Mouse (Mus musculus): ENCODE results near the gene Lnpep. TPM values are rescaled to one million over a fixed set of nuclear protein-coding genes. Genes with fewer than 3 reads are reported as not detected.
"Not testable (repeated sequence)": the region's sequence is repeated elsewhere in the genome, so short reads cannot be mapped to it uniquely, and the experiment has no call there.

Gene Lnpep
- total RNA-seq, 2 experiments from 2014 or later: 177 to 190 TPM

DNA sequence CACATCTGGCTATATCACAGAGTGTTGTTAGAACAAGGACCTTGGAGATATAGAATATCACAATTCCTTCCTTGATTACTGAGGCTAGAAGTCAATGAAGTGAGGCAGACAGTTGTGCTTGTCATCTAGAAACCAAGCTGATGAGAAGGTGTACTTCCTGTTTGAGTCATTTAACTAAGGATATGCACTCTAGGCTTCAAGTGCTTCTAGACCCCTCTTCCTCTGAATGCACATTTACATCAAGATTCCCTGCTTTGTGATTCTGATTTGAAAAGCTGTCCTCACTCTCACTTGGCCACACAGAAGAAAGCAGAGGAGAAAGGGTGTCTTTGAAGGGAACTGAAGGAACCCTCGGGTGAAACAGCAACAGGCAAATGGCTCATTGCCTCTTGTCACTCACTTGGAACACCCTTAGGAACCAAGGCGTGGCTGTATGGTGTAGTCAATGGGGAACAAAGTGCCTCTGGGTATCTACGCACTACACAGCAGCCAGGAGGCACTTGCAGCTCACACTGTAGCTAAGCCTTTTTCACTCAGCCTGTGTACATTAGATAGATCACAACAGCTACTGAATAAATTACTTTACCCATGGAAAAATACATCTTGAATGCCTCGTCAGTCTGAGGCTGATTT is 108.3 kb downstream of the Lnpep start:
- intact Hi-C loops (cut with DNase I): no loop called here
- no peak for DNase-seq

DNA sequence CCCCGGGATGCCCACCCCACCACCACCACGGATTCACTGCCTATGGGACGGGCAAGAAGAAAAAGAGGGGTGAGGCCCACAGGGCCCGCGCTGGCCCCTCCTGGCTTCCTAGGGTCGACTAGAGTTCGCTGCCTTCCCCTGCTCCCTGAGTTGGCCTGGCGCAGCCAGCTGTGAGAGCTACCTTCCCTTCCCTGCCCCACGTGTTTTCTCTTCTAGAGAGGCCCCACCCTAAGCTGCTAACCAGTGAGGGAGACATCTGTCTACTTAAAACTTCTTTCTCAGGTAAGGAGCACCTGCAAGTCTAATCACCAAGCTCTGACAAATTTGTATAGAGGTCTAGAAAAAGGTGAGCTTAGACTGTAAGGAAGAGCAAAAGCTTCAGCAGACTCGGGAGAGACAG is 118.2 kb downstream of the Lnpep start:
- intact Hi-C loops (cut with DNase I): no loop called here
- no peak for DNase-seq

DNA sequence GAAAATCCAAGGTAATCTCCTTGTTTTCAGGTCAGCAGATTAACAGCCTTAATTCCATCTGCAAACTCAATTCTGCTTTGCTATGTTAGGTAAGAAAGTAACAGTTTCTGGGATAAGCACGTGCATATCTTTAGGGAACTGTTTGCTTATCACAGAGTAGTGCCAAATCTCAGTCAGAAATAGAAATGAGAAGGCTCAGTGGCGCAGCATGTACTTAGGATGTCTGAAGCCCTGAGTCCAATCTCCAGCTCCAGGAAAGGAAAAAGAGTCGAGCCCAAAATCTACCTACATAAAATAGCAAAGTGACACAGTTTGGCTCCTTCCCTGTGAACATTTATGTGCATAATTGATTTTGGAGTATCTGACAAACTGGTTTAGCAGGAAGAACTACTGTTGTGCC is 125.6 kb downstream of the Lnpep start:
- intact Hi-C loops (cut with DNase I): no loop called here

DNA sequence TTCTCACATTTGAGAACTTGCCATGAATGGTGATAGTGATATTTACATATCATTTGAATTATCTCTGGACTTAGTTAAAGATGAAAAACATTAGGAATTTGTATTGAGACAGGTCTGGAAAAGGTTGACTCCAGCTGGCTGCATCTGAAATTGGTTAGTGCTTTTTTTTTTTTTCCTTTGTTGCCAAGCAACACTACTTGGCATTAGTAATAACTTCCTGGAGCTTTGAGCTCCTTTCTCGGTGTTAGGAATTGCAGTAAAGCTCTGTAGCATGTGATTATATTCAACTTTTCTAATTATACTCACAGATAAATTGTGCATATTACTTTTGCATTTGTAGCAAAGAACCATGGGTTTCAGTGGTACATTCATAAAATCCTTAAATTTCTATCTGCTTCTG is 126.0 kb downstream of the Lnpep start:
- DNase-seq: no peak
- intact Hi-C loops (cut with DNase I): no loop called here

More for the DNA sequence above, 125.6 kb downstream of the Lnpep start:
- DNase-seq: no peak

DNA sequence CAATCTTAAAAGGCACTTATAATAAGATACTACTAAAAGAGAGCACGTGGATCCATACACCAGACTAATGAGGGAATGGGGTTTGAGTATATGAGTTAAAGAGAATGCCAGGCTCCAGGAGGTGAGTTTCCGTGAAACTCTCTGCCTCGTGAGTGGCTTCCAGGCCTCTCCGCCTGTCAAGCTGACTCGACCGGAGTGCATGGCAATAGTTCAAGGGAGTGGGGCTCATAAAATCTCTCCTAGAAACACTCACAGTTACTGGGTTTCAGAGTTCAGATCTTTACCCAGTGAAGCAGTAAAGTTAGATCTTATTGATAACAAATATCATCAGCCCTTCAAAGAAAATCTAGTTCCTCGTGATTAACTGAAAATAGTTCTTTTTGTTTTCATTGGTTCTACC is 128.1 kb downstream of the Lnpep start:
- intact Hi-C loops (cut with DNase I): no loop called here
- no peak for DNase-seq

DNA sequence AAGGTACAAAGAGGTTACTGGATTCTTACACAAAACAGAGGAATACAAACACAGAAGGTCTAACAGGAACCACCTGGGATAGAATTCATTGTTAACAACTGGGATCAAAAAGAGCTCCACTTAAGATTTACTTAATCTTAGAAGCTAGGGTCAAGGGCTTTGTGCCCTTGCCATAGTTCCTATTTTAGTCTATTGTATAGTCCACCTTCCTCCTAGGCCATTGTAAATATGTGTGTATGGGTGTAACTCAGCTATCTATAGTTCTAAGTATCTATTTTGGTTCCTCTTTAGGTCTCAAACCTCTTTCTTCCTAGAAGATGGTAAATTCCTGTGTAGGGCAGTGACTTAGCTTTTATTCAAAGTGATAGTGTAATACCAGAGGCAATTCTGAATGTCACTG is 128.6 kb downstream of the Lnpep start:
- DNase-seq; intact Hi-C loops (cut with DNase I): not testable (repeated sequence)

DNA sequence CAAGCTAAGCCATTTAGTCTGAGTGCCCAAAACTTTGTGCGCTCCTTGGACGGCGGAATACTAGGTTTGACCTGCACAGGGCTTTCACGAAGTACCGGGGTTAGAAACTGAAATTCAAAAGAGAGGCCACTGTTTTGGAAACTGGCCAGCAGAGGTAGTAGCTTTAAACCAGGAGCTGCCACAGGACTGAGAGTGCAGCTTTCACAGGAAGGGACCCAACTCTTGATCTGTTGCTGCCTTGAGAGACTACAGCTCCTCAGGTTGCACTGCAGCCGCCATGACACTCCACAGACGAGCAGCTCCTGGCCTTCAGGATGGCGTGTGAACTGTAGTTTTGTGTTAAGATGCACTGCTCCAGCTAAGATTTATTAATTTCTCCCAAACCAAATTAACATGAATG is 132.7 kb downstream of the Lnpep start:
- DNase-seq: no peak
- intact Hi-C loops (cut with DNase I): no loop called here

DNA sequence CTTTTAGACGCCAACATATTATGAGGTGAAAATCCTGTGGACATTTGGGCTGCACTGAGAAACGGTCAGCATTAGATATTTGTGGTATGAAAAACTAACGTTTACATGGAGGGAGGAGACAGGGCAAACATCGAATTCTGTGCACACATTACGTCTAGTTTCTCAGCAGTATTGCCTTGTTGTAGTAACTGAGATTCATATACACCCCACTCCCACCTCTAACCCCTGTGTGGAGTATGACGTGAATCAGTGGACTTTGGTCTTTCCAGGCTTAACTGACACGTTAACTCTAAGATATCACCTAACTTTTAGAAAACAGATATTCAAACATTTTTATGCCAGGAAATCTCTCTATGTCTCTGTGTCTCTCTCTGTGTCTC is 133.2 kb downstream of the Lnpep start:
- no peak for DNase-seq
- intact Hi-C loops (cut with DNase I): no loop called here

DNA sequence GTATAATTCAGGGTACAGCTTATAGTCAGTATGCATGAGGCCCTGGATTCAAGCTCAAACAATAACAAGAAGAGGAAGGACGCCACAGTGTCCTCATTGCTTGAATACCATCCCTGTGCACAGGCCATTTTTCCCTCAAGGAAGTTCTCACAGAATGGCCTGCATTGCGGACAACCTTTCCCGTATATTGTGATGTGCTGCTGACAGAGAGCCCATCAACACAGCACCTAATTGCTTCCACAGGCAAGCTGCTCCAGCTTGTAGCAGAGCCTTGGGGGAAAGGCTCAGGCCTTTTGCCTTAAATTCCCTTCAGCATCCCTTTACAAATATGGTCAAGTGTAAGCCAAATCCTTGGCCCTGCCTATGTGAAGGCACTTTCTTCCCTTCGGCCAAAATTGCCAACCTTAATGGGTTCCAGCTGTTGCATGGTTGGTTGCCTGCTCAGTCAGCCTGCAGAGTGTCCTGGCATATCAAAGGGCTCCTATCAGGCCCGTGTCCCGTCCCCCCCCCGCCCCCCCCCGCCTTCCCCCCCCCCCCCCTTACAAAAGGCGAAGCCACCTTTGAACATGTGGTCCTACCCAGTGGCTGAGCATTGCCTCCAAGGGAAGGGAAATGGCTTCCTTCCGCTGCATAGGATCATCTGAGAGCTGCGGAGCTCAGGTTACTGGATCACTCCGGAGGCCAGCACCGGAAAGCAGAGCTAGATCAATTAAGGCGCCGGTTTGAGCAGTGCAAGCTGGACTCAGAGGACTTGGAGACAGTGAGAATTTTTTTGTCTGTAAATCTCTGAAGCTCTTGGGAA is 133.8 kb downstream of the Lnpep start:
- DNase-seq: no peak
- intact Hi-C loops (cut with DNase I): no loop called here

DNA sequence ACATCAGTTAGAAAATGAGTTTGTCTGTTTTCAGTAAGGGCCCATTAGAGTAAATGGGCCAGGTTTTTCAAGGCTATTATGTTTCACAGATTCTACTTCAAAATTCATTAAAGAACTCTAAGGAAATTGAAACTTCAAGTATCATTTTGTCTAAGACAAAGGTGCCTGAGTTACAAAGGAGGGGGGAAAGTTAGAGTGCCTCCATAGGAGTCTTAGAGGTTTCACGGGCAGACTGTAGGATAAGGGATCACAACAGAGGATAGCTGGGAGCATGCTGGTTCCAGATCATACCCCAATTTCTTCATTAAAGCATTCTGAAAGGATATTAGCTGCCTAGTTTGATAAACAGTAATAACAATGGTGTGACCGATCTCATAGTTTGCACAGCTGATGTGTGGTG is 139.1 kb downstream of the Lnpep start:
- intact Hi-C loops (cut with DNase I): no loop called here
- no peak for DNase-seq

Other genes with a start within 250 kb of the Lnpep start
- 1 to 10 TPM; 6.3 to 7.1 TPM for gene Lix1, start 222.4 kb downstream of the Lnpep start, total RNA-seq (2021)
- gene Vmn2r90, start 78.7 kb upstream of the Lnpep start, total RNA-seq (2021): not detected
- gene Spaca6, start 202.1 kb upstream of the Lnpep start, total RNA-seq (2021): 10 to 100 TPM; 12.6 to 13.0 TPM
- gene Has1, start 230.2 kb upstream of the Lnpep start, total RNA-seq (2021): under 1 TPM in 1 of 2 experiments, not detected in 1; 0.42 TPM